Mouse (Mus musculus) lung, embryonic 15.5 days (tissue): ENCODE measurements around the gene Tcte1. TPM values are rescaled to one million over a fixed set of nuclear protein-coding genes. Genes with fewer than 3 reads are reported as not detected.
A peak's percentile ranks its signal among the peaks of the same experiment; 100 is the strongest.

Source experiments
- ATAC-seq: fragments of 200-750 bp; cut with Nextera tagmentation; 2 replicates; pipeline ENCODE4 v1.8.0; 2017; ENCODE audit warnings: moderate number of reproducible peaks, borderline replicate concordance; ENCODE audit not compliant: low FRiP score, low TSS enrichment; ENCODE audit errors: extremely low read depth
- H3K27ac ChIP-seq: fragments of 300-500 bp; sonication (generic); 2 replicates; pipeline ENCODE4 v1.5.1; 2015; ENCODE audit warnings: moderate library complexity, mild to moderate bottlenecking, inconsistent platforms
- H3K27me3 ChIP-seq: fragments of 300-500 bp; sonication (generic); 2 replicates; pipeline ENCODE4 v1.6.1; 2015; ENCODE audit warnings: inconsistent platforms
- H3K36me3 ChIP-seq: fragments of 300-500 bp; sonication (generic); 2 replicates; pipeline ENCODE4 v1.6.1; 2015; ENCODE audit warnings: inconsistent platforms
- H3K4me1 ChIP-seq: fragments of 300-500 bp; sonication (generic); 2 replicates; pipeline ENCODE4 v1.6.1; 2015; ENCODE audit warnings: inconsistent platforms
- H3K4me2 ChIP-seq: fragments of 300-500 bp; sonication (generic); 2 replicates; pipeline ENCODE4 v1.6.1; 2015; ENCODE audit warnings: inconsistent platforms, mild to moderate bottlenecking, moderate library complexity
- H3K4me3 ChIP-seq: fragments of 300-500 bp; sonication (generic); 2 replicates; pipeline ENCODE4 v1.5.1; 2015; ENCODE audit warnings: mild to moderate bottlenecking, inconsistent platforms
- H3K9ac ChIP-seq: fragments of 300-500 bp; sonication (generic); 2 replicates; pipeline ENCODE4 v1.6.1; 2015; ENCODE audit warnings: inconsistent platforms
- H3K9me3 ChIP-seq: fragments of 300-500 bp; sonication (generic); 2 replicates; pipeline ENCODE4 v1.6.1; 2016; ENCODE audit warnings: inconsistent platforms
- WGBS: fragments of 180-500 bp; shearing (Covaris S2); methylation state at CpG from one replicate; pipeline ENCODE4 v1.1.7; 2015; 5-methylcytosine and 5-hydroxymethylcytosine counted together
- polyA plus RNA-seq: library from polyadenylated mRNA; unstranded; fragments of >200 nt; fragmentation: Nextera tagmentation; extraction: Ambion mirVana; gene quantifications from 2 replicates; pipeline ENCODE4 v1.2.1, GENCODE M21; 2015

Gene Tcte1
- polyA plus RNA-seq, 1 experiment from 2014 or later: 0.82 TPM

DNA sequence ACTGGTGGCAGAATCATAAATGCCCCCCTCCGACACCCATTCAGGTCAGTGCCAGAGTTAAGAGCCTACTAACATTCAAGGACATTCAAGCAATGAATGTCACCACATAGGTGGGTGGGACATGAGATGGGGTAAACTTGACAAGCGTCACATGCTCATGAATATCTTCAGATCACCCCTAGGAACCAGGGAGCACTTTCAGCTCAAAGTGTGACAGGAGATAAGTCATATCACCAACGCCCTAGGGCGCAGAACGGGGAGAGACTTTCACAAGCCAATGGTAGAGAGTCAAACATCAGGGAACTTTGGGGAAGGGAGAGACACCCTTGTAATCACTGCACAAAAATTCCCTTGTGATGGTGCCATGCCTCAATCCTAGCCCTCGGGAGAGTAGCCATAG, 59.0 kb downstream of the Tcte1 start:
- H3K9ac ChIP-seq: no peak overlapping the region
- no peak overlapping the region for H3K27ac ChIP-seq
- 90% methylated on average over 6 of the region's 6 CpGs for WGBS
- H3K4me2 ChIP-seq: no peak overlapping the region
- no peaks in the 10 kb centered on the region for H3K27me3 ChIP-seq
- H3K4me3 ChIP-seq: no peak overlapping the region
- H3K36me3 ChIP-seq: peaks cover 9% of the 10 kb centered on the region; the same call in 1 of the 2 replicates
- no peaks in the 10 kb centered on the region for H3K9me3 ChIP-seq
- H3K4me1 ChIP-seq: peaks cover 41% of the 10 kb centered on the region
- ATAC-seq: no peak

DNA sequence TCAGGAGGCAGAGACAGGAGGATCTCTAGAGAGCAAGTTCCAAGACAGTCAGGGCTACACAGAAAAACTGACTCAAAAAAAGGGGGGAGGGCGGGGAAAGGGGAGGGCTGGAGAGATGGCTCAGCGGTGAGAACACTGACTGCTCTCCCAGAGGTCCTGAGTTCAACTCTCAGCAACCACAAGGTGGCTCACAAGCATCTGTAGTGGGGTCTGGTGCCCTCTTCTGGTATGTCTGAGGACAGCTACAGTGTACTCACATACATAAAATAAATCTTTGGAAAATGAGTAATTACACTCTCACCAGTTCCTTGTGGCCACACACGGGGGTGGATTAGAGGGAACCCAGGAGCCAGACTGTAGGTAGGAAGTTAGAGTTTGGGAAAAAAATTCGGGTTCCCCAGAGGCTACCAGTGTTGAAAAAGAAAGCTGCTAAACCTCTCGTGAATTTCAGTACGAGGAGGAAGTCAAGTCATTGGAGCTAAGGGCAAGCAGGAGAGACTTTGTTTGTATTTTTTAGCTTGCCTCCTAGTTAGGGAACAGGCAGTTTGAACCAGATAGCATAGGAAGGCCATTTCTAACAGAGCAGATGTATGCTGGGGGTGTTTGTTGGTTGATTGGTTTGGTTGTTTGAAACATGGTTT, 59.6 kb downstream of the Tcte1 start:
- no peak overlapping the region for H3K4me3 ChIP-seq
- no peak overlapping the region for H3K27ac ChIP-seq
- ATAC-seq: no peak
- H3K27me3 ChIP-seq: no peaks in the 10 kb centered on the region
- peaks cover 41% of the 10 kb centered on the region for H3K4me1 ChIP-seq
- H3K9ac ChIP-seq: no peak overlapping the region
- WGBS: 64% methylated on average over 6 of the region's 6 CpGs
- peaks cover 10% of the 10 kb centered on the region; the same call in 1 of the 2 replicates for H3K36me3 ChIP-seq
- H3K9me3 ChIP-seq: no peaks in the 10 kb centered on the region
- H3K4me2 ChIP-seq: no peak overlapping the region

DNA sequence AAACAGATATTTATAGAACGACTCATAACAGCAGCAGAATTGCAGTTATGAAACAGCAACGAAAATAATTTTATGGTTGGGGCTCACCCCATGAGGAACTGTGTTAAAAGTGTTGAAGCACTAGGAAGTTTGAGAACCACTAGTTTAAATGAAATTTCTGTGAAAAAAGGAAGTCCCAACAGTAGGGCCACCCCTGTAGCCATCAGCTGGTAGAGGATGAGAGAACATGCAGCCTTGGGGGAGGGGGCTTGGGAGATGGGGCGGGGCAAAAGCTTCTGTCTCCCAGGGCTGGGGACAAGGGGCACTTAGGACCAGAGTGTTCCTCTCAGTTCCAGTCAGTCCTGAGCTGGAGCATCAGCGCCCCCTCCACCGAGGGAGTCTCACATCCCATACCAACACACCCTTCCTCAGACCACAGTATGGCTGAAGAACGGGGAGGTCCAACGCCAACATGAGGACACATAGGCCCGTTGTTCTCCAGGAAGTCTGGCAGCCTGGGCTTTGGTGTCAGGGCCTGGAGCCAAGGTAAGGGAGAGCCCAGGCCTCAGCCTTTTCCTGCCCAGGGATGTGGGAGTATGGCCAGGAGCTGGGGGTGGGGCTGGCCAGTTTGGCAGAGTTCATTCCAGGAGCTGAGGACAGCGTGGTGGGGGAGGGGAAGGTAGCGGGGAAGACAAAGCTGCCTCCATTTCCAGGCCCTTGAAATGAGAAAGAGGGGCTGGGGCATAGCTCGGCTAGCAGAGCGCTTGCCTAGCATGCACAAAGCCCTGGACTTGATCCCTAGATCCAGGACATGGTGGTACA, 61.1 kb downstream of the Tcte1 start:
- ATAC-seq: peak; percentile 69
- Histone ChIP-seq H3K27ac (peak overlapping the region; percentile 84), H3K4me3 (no peak overlapping the region), H3K9me3 (no peaks in the 10 kb centered on the region), H3K4me2 (peak overlapping the region; percentile 15), H3K27me3 (no peaks in the 10 kb centered on the region), H3K4me1 (peaks cover 36% of the 10 kb centered on the region), H3K9ac (no peak overlapping the region), H3K36me3 (peaks cover 18% of the 10 kb centered on the region; the same call in 1 of the 2 replicates)
- 30% methylated on average over 12 of the region's 12 CpGs for WGBS

DNA sequence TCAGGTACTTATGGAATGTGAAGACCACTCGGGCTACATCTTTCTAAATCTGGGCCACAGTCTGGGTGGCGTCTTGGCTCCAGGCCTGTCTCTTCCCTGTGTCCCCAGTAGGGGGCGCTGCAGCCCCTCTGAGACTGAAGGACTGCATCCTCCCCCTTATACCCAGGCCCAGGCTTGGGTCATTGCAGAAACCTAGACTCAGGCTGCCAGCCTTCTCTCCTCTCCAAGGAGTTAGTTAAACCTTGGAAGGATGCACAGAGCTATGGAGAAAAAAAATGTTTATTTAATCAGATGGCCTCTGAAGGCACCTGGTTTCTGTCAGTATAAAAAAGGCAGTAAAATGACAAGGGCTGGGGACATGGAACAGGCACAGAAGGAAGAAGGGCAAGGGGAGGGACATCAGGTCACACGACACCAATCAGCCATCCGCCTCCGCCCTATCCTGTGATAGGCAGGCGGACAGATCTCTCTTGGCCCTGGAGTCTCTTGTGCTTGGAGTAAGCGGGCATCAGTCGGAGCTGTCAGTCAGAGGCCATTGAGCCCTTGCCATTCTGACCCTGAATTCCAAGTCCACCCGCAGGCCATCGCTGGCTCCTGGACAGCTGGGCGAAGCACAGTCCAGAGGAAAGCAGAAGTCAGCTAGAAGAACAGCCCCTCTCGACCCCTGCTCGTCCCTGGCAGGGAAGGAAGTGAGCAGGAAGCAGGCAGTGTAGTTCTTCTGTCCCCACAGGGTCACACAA, 61.9 kb downstream of the Tcte1 start:
- Histone ChIP-seq H3K27ac (peak overlapping the region; percentile 84), H3K9ac (no peak overlapping the region), H3K27me3 (no peaks in the 10 kb centered on the region), H3K4me2 (peak overlapping the region; percentile 15), H3K36me3 (peaks cover 20% of the 10 kb centered on the region; the same call in 1 of the 2 replicates), H3K9me3 (no peaks in the 10 kb centered on the region), H3K4me3 (no peak overlapping the region), H3K4me1 (peaks cover 36% of the 10 kb centered on the region)
- peak; percentile 49 for ATAC-seq
- 28% methylated on average over 14 of the region's 14 CpGs for WGBS

DNA sequence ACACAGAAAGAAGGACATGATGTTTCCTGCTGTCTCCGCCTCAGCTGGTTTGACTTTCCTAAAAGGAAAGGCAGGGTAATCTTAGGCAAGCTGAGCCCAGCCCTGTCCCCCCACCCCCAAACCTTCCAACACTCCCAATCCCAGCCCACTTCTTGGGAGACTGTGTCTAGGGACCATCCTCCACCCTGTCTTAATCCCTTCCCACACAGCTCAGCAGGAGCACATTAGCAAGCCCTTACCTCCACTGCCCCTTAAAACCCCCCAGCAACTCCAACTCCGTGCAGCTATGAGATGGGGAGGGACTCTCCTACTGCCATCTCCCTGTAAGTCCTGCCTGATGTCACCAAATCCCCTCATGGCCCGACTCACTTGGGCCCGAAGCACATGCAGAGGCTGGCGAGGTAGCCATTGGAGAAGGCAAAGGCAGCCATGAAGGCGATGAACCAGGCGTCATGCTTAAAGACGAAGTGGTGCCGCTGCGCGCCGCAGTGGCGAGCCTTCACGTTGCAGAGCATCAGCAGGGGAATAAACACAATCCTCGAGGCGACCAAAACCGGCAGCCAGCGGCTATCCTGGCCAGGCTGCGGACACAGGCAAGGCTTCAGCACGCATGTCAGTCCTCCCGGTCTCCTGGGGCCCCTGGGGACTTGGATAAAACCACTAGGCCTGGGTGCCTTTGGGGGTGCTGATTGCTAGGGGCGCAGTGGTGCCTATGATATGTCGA, 62.7 kb downstream of the Tcte1 start:
- no peak overlapping the region for H3K4me2 ChIP-seq
- H3K4me1 ChIP-seq: peaks cover 38% of the 10 kb centered on the region
- H3K27me3 ChIP-seq: no peaks in the 10 kb centered on the region
- 67% methylated on average over 23 of the region's 23 CpGs for WGBS
- no peak for ATAC-seq
- H3K9me3 ChIP-seq: no peaks in the 10 kb centered on the region
- no peak overlapping the region for H3K4me3 ChIP-seq
- H3K9ac ChIP-seq: no peak overlapping the region
- H3K27ac ChIP-seq: peak overlapping the region; percentile 84
- peaks cover 20% of the 10 kb centered on the region; the same call in 1 of the 2 replicates for H3K36me3 ChIP-seq

DNA sequence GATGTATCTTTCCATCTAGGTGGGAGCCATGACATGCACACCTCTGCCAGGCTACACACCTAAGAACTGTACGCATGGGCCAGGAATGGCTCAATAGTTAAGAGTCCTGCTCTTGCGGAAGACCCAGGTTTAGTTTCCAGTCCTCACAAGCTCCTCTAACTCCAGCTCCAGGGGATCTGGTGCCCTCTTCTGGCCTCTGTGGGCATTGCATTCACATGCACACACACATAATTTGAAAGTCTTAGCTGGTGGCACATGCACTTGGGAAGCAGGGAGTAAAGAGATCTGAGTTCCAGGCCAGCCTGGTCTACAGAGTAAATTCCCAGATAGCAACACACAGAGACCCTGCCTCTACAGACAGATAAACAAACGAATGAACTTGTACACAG, 63.2 kb downstream of the Tcte1 start:
- H3K27ac ChIP-seq: no peak overlapping the region

DNA sequence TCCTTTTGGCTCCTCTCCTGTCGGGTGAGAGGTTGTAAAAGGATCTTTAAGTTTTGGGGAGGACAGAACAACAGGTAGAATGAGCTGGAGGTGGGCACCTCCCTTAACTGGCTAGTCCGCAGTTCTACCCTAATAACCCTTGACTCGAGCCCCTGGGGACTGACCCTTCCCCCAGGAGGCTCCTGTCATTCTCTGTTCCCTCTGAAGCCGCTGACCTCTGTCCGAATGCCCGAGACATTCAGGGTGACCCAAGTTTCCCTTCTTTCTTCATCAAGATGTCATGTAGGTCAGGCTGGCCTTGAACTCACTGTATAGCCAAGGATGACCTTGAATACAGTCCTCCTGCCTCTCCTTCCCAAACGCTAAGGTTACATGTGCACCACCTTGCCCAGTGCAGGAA, 65.1 kb downstream of the Tcte1 start:
- Histone ChIP-seq H3K27me3 (no peaks in the 10 kb centered on the region), H3K36me3 (peaks cover 20% of the 10 kb centered on the region; the same call in 1 of the 2 replicates), H3K4me1 (peaks cover 52% of the 10 kb centered on the region), H3K4me3 (no peak overlapping the region), H3K4me2 (no peak overlapping the region), H3K27ac (no peak overlapping the region), H3K9me3 (no peaks in the 10 kb centered on the region), H3K9ac (no peak overlapping the region)
- WGBS: 90% methylated on average over 7 of the region's 7 CpGs
- ATAC-seq: no peak

More for the DNA sequence above, 63.2 kb downstream of the Tcte1 start:
- Histone ChIP-seq H3K4me3 (no peak overlapping the region), H3K9ac (no peak overlapping the region), H3K4me2 (no peak overlapping the region), H3K4me1 (peaks cover 37% of the 10 kb centered on the region), H3K27me3 (no peaks in the 10 kb centered on the region), H3K9me3 (no peaks in the 10 kb centered on the region), H3K36me3 (peaks cover 20% of the 10 kb centered on the region; the same call in 1 of the 2 replicates)
- no peak for ATAC-seq
- WGBS: 99% methylated on average over 3 of the region's 3 CpGs

DNA sequence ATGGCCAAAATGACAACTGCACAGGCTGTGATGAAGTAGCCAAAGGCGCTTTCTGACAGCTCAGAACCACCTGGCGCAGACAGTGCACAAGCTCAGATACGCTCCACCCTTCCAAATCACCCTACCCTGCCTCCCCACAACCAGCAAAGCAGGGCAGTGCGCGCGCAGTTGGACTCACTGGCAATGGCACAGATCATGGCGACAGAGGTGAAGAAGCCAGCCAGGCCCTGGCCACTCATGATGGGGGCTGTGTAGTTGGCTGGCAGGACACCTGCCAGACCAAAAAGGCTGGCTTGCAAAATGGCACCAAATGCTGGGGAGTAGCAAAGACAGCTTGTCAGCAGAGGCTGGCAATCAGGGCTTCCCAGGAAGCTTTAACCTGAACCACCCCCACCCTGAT, 66.0 kb downstream of the Tcte1 start:
- 100% methylated on average over 7 of the region's 7 CpGs for WGBS
- Histone ChIP-seq H3K9me3 (no peaks in the 10 kb centered on the region), H3K27ac (no peak overlapping the region), H3K9ac (no peak overlapping the region), H3K4me1 (peaks cover 56% of the 10 kb centered on the region), H3K36me3 (peaks cover 20% of the 10 kb centered on the region; the same call in 1 of the 2 replicates), H3K27me3 (no peaks in the 10 kb centered on the region), H3K4me3 (no peak overlapping the region), H3K4me2 (no peak overlapping the region)
- ATAC-seq: no peak

DNA sequence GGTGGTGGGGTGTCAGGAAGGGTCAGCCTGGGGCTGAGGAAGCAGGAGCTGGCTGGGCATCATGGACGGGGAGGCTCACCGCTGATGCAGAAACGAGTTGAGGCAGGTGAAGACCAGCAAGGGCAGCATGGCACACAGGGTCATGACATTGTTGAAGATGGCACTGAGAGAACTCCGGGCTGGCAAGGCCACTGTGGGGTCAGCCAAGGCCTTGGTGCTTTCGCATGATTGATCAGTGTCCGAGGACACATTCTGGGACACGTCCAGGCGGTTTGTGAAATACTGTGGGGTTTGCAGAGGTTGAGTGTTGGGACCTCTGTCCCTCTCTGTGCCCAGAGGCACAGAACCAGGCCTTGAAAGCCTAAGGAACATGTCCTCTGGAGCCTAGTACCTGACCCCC, 66.6 kb downstream of the Tcte1 start:
- Histone ChIP-seq H3K4me3 (no peak overlapping the region), H3K36me3 (peaks cover 20% of the 10 kb centered on the region; the same call in 1 of the 2 replicates), H3K9me3 (no peaks in the 10 kb centered on the region), H3K27me3 (no peaks in the 10 kb centered on the region), H3K4me1 (peaks cover 56% of the 10 kb centered on the region), H3K4me2 (no peak overlapping the region), H3K27ac (no peak overlapping the region), H3K9ac (no peak overlapping the region)
- ATAC-seq: no peak
- 83% methylated on average over 8 of the region's 8 CpGs for WGBS

DNA sequence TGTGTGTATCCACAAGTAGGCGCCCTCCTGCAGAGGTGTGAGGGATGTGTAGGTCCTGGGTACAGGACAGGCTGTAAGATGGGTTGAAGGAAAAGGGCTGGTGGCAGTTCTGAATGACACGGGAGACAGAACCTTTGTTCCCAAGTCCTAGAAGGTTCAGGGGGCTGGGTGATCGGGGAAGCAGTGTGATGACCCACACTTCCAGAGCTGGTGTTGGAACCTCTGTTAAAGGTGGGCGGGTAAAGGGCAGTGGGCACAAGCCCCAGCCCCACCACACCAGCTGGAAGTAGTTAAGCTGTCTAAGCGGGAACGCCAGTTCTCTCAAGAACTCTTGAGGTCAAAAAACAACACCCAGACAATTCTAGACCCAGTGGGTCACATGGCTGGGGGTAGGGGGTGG, 67.2 kb downstream of the Tcte1 start:
- H3K27me3 ChIP-seq: no peaks in the 10 kb centered on the region
- ATAC-seq: no peak
- H3K4me1 ChIP-seq: peaks cover 55% of the 10 kb centered on the region
- peaks cover 20% of the 10 kb centered on the region; the same call in 1 of the 2 replicates for H3K36me3 ChIP-seq
- H3K9me3 ChIP-seq: no peaks in the 10 kb centered on the region
- H3K9ac ChIP-seq: no peak overlapping the region
- no peak overlapping the region for H3K4me2 ChIP-seq
- 58% methylated on average over 6 of the region's 6 CpGs for WGBS
- H3K4me3 ChIP-seq: no peak overlapping the region
- H3K27ac ChIP-seq: no peak overlapping the region
